In the genomic region with DNA sequence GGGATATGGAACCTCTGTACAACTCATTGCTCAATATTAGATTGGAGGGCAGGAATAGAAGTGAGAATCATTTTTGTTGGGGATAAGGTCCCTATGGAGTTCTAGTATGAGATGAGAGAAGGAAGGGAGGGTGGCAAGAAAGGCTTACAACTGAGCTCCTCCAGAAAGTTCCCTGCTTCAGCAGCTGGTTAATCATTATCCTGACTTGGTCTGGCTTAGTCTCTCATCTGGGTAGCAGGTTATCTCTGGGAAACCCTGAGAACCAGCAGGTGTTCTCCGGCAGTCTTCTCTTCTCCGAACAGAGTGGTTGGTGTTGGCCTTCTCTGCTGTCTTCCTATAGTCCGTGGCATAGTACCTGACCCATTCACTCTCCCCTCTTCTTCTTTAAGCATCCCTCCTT, we compare ENCODE assay signal across 14 mouse cellular contexts. TPM values are rescaled to one million over a fixed set of nuclear protein-coding genes. Genes with fewer than 3 reads are reported as not detected.
DNase-seq lines count a peak whose midpoint lies in the region; ATAC-seq and TF ChIP-seq lines count a peak whose summit lies in the region.
"Had no signal": no experiment of that assay in that cellular context is flagged by ENCODE, and none has a peak within 500 bp of the region (broad histone marks: within the 10 kb centered on the region; RNA-seq: fewer than 3 reads in every experiment).

No protein-coding gene starts in this region.

- no peaks in the 10 kb centered on the region for H3K9me3 ChIP-seq in forebrain, embryonic 12.5 days
- H3K9me3 ChIP-seq in hindbrain, embryonic 15.5 days: no peaks in the 10 kb centered on the region
- H3K9me3 ChIP-seq in midbrain, postnatal 0 days (ENCODE audit: low read length): no peaks in the 10 kb centered on the region

- H3K4me1 ChIP-seq in forebrain, embryonic 12.5 days: peaks cover 84% of the 10 kb centered on the region
- H3K4me1 ChIP-seq in hindbrain, embryonic 15.5 days (replicated peaks): peaks cover 87% of the 10 kb centered on the region
- H3K4me1 ChIP-seq in midbrain, postnatal 0 days (ENCODE audit: insufficient read depth, low read length): peaks cover 17% of the 10 kb centered on the region

- H3K27me3 ChIP-seq in forebrain, embryonic 12.5 days: no peaks in the 10 kb centered on the region
- no peaks in the 10 kb centered on the region for H3K27me3 ChIP-seq in hindbrain, embryonic 15.5 days
- no peaks in the 10 kb centered on the region for H3K27me3 ChIP-seq in midbrain, postnatal 0 days (ENCODE audit: insufficient read depth, low read length)
- H3K27me3 ChIP-seq: CH12.LX had no signal

- 86% methylated on average over 3 of the region's 3 CpGs for WGBS in forebrain, embryonic 12.5 days
- 58% methylated on average over 3 of the region's 3 CpGs for WGBS in hindbrain, embryonic 15.5 days
- 95% methylated on average over 3 of the region's 3 CpGs for WGBS in midbrain, postnatal 0 days

- H3K4me3 ChIP-seq in forebrain, embryonic 12.5 days (replicated peaks): peak overlapping the region; percentile 89
- H3K4me3 ChIP-seq in hindbrain, embryonic 15.5 days: peak overlapping the region; percentile 99
- peak overlapping the region; percentile 94; the same call in 1 of the 2 replicates for H3K4me3 ChIP-seq in midbrain, postnatal 0 days (ENCODE audit: low read depth, low read length)

- no peak overlapping the region for H3K27ac ChIP-seq in forebrain, embryonic 12.5 days
- no peak overlapping the region for H3K27ac ChIP-seq in hindbrain, embryonic 15.5 days (replicated peaks)
- no peak overlapping the region for H3K27ac ChIP-seq in midbrain, postnatal 0 days (ENCODE audit: low read depth, low read length)

- H3K36me3 ChIP-seq in forebrain, embryonic 12.5 days (replicated peaks): no peaks in the 10 kb centered on the region
- H3K36me3 ChIP-seq in hindbrain, embryonic 15.5 days: no peaks in the 10 kb centered on the region
- no peaks in the 10 kb centered on the region for H3K36me3 ChIP-seq in midbrain, postnatal 0 days (ENCODE audit: insufficient read depth, low read length)

- no peak for TF ChIP-seq CTCF in midbrain, postnatal 0 days (IDR thresholded peaks at IDR 0.05)

- peak overlapping the region; percentile 80 for H3K4me2 ChIP-seq in forebrain, embryonic 12.5 days
- H3K4me2 ChIP-seq in hindbrain, embryonic 15.5 days: peak overlapping the region; percentile 76
- H3K4me2 ChIP-seq in midbrain, postnatal 0 days (ENCODE audit: low read depth, low read length, poor library complexity, severe bottlenecking): peak overlapping the region; percentile 88
- H3K4me2 ChIP-seq: liver, embryonic 11.5 days had no signal

- peak; percentile 56 for DNase-seq in kidney, postnatal 14 days
- DNase-seq in kidney, postnatal 4 days: no peak
- DNase-seq in midbrain, postnatal 0 days (ENCODE audit: low spot score): no peak
- DNase-seq in right cerebral cortex, adult 2 months (ENCODE audit: low spot score in 2 of 2): no peak
- no peak for DNase-seq in heart, adult 18-20 months
- no peak for DNase-seq in embryo, embryonic 10 days (ENCODE audit: low spot score)
- DNase-seq: layer of hippocampus, adult 9-11 months; right cerebral cortex, postnatal 4 days; thymus, adult 18-20 months had no signal

- ATAC-seq in forebrain, embryonic 12.5 days (ENCODE audit: low FRiP score): no peak
- ATAC-seq in hindbrain, embryonic 15.5 days (ENCODE audit: low FRiP score, low read depth): no peak
- ATAC-seq in midbrain, postnatal 0 days (ENCODE audit: low FRiP score): no peak

- peak overlapping the region; percentile 17; the same call in 1 of the 2 replicates for H3K9ac ChIP-seq in forebrain, embryonic 12.5 days
- peak overlapping the region; percentile 20 for H3K9ac ChIP-seq in hindbrain, embryonic 15.5 days
- 0 out of 2 replicates have a peak overlapping the region, but pooled peaks have one; percentile 13 for H3K9ac ChIP-seq in midbrain, postnatal 0 days (replicated peaks; ENCODE audit: low read length, poor library complexity, severe bottlenecking)

RNA-seq across cellular contexts. Expression of gene Plxna2, which starts 5.6 kb away (rescaled TPM):
- polyA plus RNA-seq in forebrain, embryonic 12.5 days (2016; fragmentation: Nextera tagmentation; extraction: Ambion mirVana): 34.0 and 42.6 TPM in 2 replicates
- 30.7 and 32.8 TPM in 2 replicates for polyA plus RNA-seq in hindbrain, embryonic 15.5 days (2015; fragmentation: Nextera tagmentation; extraction: Ambion mirVana)
- 43.6 and 44.3 TPM in 2 replicates for total RNA-seq in midbrain, postnatal 0 days (2014; rRNA removed)
- 8.3 and 9.9 TPM in 2 replicates for polyA plus RNA-seq in midbrain, postnatal 0 days (2015; fragmentation: Nextera tagmentation; extraction: Ambion mirVana)
- 10 to 100 TPM; 28.2 to 29.1 TPM for total RNA-seq in heart, adult 18-20 months (2021)
- total RNA-seq: monocyte, adult 5-6 weeks had no signal
